Mouse (Mus musculus) telencephalon, adult 2 months (tissue): Measurements from ENCODE around the gene Shc4.

Experiments
- DNase-seq: peaks from one replicate; pipeline ENCODE4 v3.0.0-alpha.2; 2011; ENCODE audit warnings: low read depth, low spot score

The Shc4 gene

DNA sequence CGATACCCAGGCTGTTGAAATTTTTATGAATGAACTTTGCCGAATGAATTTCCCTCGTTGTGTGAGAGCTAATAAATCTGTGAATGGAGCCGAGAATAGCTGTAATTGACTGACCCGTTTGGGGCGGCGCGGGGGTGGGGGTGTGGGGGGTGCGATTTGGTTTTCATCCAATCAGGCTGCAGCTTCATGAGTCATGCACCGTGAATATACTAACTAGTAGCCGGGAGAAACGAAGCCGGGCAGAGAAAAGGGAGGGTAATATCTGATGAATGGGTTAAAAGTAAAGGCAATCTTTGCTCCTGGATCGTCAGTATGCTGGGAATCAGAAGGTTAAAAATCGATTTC lies at the start of gene Shc4:
Gene Shc4, minus strand, starts transcription at position 63 of the 345 bp plus-strand sequence.
- DNase-seq: peak; percentile 18

DNA sequence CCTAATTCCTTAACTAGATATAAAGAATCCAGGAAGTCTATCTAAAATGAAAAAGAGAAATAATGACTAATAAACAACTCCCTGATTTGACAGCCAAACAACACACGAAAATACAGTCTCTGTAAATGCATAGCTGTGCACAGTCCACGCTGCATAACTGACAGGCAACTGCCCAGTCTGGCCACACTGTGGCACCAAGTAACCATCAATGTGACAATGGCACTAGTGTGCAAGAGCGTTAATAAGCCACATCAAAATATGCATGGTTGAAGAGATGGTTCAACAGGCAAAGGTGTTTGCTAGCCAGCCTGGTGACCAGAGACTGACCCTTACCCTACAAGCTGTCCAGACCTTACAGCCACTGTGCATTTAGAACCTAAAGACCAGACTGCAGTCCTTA lies 41.1 kb upstream of the Shc4 start:
- DNase-seq: no peak

DNA sequence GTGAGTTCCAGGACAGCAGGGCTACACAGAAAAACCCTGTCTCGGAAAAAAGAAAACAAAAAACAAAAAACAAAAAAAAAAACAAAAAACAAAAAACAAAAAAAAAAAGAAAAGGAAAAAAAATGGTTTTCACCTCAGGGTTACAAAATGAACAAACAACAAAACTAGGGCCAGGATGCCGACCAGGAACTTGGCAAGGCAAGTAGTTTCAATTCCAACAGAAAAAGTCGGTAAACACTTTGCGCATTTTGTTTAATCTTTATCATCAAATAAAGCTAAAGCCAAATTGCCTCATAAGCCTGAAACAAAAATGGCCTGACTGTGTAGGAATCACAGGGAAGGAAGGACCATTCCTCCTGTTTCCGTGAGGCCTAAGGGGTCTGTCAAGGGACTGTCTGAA lies 40.6 kb upstream of the Shc4 start:
- no peak for DNase-seq

- no peak for DNase-seq
These were observed 25.4 kb upstream of the Shc4 start for GRCm38 (mm10) chr2:125749330-125749729.

DNA sequence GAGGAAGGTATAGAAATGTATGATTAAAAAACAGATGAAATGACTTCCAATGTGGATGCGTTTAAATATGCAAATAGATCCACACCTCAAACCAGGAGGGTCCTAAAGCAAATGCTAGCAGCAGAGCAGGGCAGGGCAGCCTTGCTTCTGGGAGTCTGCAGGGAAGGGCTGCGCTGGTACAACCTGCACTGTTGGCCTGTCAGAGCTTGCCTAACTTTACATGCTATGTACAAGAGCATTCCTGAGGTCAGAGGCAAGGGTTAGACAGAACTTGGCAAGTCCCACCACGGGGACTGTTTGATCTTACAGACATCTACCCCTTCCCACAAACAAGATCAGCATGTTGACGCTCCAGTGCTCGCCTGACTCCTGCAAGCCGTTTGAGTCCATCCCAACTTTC lies 15.4 kb upstream of the Shc4 start:
- no peak for DNase-seq

DNA sequence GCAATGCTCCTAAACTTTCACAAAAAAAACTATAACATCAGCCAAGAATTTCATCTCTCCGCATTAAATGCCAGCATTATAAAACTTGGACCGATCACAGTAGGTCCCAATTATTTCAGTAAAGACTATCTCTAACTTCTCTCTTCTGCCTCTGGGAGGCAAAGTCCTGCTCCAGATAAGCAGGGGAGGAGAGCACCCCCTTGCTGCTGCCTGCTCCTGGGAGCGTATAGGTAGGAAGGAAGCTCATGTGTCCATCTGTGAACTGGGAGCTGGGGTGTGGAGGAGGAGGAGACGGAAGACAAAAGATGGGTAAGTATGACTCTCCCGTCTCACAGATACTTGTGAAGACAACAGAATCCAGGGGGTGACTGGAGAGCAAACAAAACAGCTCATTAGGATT lies 14.8 kb upstream of the Shc4 start:
- no peak for DNase-seq

DNA sequence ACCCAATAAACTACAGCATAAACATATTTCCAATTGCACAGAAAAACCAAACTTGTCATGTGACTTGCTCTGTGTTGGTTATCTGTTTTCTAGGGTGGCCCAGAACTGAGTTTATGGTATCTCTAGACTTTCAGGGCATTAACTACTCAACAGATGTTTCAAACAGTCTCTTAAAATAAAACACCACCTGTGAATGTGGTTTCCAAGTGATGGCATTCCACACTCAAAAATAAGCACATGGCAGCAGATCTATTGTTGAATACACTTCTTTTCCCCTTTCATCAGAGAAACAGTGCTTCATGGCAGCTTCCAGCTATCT lies 12.0 kb upstream of the Shc4 start:
- DNase-seq: no peak

DNA sequence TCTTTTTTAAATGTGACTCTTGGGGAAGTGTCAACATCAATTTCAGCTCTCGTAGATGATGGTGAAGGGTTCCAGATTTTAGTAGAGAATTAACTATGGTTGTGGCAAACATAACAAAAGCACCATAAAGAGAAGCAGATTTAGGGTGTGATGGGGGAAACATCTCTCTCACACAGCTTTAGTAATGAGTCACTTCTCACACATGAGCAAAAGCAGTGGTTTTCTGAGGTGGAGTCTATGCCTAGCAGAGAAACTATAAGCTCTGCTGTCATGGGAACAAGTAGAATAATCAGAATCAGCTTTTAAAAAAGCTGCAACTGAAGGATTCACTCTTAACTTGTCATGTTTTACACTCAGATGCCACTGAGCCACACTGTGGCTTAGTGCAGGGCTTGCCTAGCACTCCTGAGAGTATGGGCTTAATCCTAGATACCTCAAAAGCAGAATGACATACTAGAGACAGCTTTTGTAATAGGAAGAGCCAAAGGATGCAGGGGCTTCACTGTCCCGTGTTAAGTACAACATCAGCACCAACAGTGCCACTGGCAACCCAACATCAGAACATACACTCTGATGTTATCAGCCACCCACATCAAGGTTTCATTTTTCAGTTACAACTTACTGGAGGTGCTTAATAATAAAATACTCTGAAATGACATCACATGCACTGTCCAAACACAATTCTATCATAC lies 11.5 kb upstream of the Shc4 start:
- DNase-seq: peak; percentile 34

GRCm38 (mm10) chr2:125734741-125735140 lies 10.8 kb upstream of the Shc4 start:
- no peak for DNase-seq

DNA sequence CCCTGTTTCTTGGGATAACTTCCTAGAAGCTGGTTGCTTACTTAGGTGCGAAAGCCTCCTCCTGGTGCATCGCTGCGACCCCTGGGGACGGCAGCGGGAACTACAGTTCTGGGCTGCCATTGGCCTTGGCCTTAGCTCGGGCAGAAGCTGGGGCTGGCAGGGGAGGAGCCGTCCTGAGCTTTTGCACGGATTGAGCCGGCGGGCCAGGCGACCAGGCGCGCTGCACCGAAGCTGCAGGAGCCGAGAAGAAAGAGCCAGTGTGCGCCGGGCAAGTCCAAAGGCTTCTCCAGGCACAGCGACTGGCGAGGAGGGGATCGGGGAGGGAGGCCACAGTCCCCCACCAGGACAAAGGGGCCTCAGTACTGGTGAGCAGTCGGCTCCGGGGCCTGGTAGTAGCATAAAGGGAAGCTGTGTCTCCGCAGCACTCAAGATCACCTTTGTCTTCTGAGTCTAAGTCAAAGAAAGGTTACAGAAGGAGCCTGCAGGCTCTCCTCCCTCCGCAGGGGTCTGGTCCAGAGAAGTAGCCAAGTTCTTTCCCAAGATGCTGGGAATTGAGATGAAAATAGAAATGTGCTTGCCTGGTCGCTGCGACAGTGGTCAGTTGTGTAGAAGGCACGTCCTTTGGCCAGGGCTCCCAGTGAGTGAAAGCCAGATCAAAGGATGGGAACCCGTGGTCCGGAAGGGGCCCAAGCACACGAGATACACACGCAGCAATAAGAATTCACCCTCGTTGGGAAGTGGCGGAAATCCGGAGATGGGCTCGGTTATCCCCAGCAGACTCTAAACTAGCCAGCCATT lies 8.0 kb upstream of the Shc4 start:
- DNase-seq: peak; percentile 80

- no peak for DNase-seq
These were observed 682 bp upstream of the Shc4 start for GRCm38 (mm10) chr2:125724546-125725114.

DNA sequence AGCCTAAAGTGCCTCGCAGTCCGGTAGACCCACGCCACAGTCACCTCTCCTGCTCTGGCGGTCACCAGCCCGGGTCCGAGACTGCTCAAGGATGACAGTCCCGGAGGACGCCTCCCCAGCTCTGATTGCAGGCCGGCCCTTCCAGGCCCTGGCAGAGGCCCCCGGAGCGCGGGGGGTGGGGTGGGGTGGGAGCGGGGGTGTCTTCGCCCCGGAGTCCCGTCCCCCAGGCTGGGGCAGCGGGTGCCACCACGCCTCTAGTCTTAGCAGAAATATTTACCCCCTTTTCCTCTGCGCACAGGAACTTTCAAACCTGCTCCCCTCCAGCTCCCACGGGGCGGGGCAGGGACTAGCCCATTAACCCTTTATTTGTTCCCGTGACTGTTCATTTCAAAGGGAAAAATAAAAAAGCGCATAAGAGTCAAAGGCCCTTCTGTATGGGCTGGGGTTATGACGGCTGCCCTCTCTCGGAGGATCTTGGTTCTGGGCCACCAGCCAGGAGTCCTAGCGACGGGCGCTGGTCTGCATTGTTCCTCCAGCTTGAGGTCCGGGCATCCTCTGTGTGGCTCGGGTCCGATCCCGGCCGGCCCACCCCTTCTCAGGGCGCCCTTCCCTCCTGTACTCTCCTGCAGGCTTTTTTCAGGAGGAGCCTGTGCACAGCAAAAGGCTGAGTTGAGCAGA lies 401 bp downstream of the Shc4 start:
- no peak for DNase-seq

DNA sequence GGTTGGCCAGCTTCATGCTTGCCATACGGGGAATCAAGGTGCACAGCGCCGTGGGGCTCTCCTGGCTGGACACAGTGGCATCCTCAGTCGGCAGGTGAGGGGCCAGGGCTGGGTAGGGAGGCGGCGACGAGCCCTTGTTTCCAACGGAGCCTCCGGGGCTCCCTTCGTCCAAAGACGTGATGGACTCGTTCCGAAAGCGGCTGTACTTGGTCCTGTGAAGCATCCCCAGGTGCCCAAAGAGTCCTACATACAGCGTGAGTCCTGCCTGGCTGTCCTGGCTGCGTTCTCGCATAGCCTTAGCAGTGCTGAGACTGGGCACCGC lies 901 bp downstream of the Shc4 start:
- no peak for DNase-seq

DNA sequence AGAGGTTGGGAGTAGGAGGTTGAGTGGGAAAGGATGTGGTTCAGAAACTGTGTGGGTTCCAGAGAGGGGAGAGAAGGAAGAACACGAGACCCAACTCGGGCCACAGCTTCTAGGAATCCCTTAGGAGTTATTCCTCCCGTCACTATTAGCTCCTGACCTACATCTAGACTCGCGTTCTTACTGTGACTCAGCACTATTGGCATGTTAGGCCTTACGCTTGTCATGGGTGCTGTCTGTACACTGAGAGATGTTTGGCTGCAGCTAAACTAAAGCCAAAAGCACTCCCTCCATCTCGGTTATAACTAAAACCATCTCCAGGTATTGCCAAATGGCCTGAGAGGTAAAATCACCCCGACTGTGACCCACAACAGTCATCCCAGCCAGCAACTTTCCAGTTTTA lies 7.3 kb downstream of the Shc4 start:
- DNase-seq: no peak

GRCm38 (mm10) chr2:125706510-125706921 lies 17.4 kb downstream of the Shc4 start:
- no peak for DNase-seq

- no peak for DNase-seq
These were observed 18.9 kb downstream of the Shc4 start for GRCm38 (mm10) chr2:125704907-125705631.

DNA sequence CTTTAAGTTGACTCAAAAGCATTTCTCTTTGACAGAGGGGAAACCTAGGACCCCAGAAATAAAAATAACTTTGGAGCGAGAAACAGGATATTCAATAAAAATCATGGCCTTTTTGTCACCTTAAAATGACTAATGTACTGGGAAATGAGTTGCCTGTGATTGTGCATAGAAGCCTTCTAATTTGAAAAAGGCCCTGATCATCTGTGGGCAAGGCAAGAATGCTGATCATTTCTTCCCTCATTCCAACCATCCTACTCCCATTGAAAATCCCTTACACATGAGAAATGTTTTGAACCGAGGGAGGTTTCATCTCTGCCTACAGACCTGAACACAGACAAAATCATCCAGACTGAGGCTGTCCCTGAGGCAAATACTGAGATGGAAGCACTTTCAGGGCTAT lies 21.1 kb downstream of the Shc4 start:
- DNase-seq: no peak

GRCm38 (mm10) chr2:125701606-125702005 lies 22.3 kb downstream of the Shc4 start:
- DNase-seq: no peak

GRCm38 (mm10) chr2:125696219-125696618 lies 27.7 kb downstream of the Shc4 start:
- no peak for DNase-seq

GRCm38 (mm10) chr2:125694798-125695197 lies 29.1 kb downstream of the Shc4 start:
- no peak for DNase-seq

DNA sequence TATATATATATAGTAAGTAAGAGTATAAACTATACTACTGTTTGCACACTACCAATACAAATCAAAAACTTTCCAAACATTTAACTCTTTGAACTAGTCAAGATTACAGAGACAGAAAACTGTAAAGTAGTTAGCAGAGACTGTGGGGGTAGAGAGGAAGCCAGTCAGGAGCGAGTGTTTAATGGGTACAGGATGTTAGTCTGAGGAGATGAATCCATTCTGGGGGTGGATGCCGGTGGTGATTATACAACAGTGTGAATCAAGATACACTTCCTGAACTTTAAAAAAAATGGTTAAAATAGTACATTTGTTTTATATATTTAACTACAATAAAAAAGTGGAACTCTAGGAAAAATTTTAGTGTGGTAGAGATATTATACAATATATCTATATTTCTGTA lies 31.9 kb downstream of the Shc4 start:
- peak; percentile 57 for DNase-seq
